Mouse (Mus musculus): ENCODE measurements around the gene Eif5a.
"Not testable (repeated sequence)": the region's sequence is repeated elsewhere in the genome, so short reads cannot be mapped to it uniquely, and the experiment has no call there.

Eif5a gene

GRCm38 (mm10) chr11:69920266-69921031 lies 1.3 kb downstream of the Eif5a start:
- DNase-seq = no peak

- peak; percentile 42 for DNase-seq
Observed at GRCm38 (mm10) chr11:69919661-69920265, 2.0 kb downstream of the Eif5a start.

GRCm38 (mm10) chr11:69919053-69919452 lies 2.7 kb downstream of the Eif5a start:
- no peak for DNase-seq

- no peak for DNase-seq
Observed at GRCm38 (mm10) chr11:69918118-69918517, 3.6 kb downstream of the Eif5a start.

- no peak for DNase-seq
Observed at GRCm38 (mm10) chr11:69917379-69917948, 4.3 kb downstream of the Eif5a start.

GRCm38 (mm10) chr11:69916652-69917378 lies 4.9 kb downstream of the Eif5a start:
- not testable (repeated sequence) for DNase-seq

- no peak for DNase-seq
Observed at GRCm38 (mm10) chr11:69915667-69916627, 5.8 kb downstream of the Eif5a start.

- no peak for DNase-seq
Observed at GRCm38 (mm10) chr11:69914917-69915430, 6.8 kb downstream of the Eif5a start.

- no peak for DNase-seq
Observed at GRCm38 (mm10) chr11:69914372-69914764, 7.4 kb downstream of the Eif5a start.

GRCm38 (mm10) chr11:69913554-69914371 lies 8.0 kb downstream of the Eif5a start, which contains the start of gene Gps2:
TSS of gene Gps2 (plus strand) at chr11:69913888.
- peak; percentile 95 for DNase-seq

- DNase-seq = no peak
Observed at GRCm38 (mm10) chr11:69912716-69913530, 8.8 kb downstream of the Eif5a start.

GRCm38 (mm10) chr11:69911701-69912100 lies 10.1 kb downstream of the Eif5a start:
- DNase-seq = no peak

GRCm38 (mm10) chr11:69910781-69911560 lies 10.8 kb downstream of the Eif5a start:
- DNase-seq = no peak

GRCm38 (mm10) chr11:69910177-69910576 lies 11.6 kb downstream of the Eif5a start:
- no peak for DNase-seq

- DNase-seq = no peak
Observed at GRCm38 (mm10) chr11:69909174-69909573, 12.6 kb downstream of the Eif5a start.

- DNase-seq = no peak
Observed at GRCm38 (mm10) chr11:69908645-69909044, 13.1 kb downstream of the Eif5a start.

GRCm38 (mm10) chr11:69904311-69904710 lies 17.4 kb downstream of the Eif5a start:
- DNase-seq = no peak

- no peak for DNase-seq
Observed at GRCm38 (mm10) chr11:69902972-69903371, 18.8 kb downstream of the Eif5a start.

- peak; percentile 20 for DNase-seq
Observed at GRCm38 (mm10) chr11:69901993-69902392, 19.8 kb downstream of the Eif5a start.
